Mouse (Mus musculus) bone marrow macrophage, adult 2 months (primary cell): ENCODE measurements at regions not wholly inside any gene's neighbourhood (a gene's known extent, or its start where the extent isn't known, plus 50 kb on each side); places are given as distances from the start of the nearest gene placed in this dataset.

ENCODE experiments used
- H3K27ac ChIP-seq: 2 replicates; pipeline ENCODE4 v1.5.1; 2012; ENCODE audit warnings: low read depth, low read length; ENCODE audit not compliant: insufficient read depth
- H3K4me1 ChIP-seq: 2 replicates; pipeline ENCODE4 v1.6.1; 2012; ENCODE audit warnings: low read length; ENCODE audit not compliant: control insufficient read depth, insufficient read depth
- H3K4me3 ChIP-seq: 2 replicates; pipeline ENCODE4 v1.5.1; 2012; ENCODE audit warnings: mild to moderate bottlenecking, low read length, moderate library complexity; ENCODE audit not compliant: insufficient read depth
- CTCF ChIP-seq: IDR thresholded peaks from 2 replicates; pipeline ENCODE4 v1.5.1; 2012; ENCODE audit warnings: low read depth, mild to moderate bottlenecking, low read length, moderate library complexity
- POLR2A ChIP-seq: IDR thresholded peaks from 2 replicates; pipeline ENCODE4 v1.6.1; 2012; ENCODE audit warnings: mild to moderate bottlenecking, low read depth, low read length, borderline replicate concordance

- H3K27ac ChIP-seq, result no peak overlapping the region
- H3K4me3 ChIP-seq, result no peak overlapping the region
- peaks cover 4% of the 10 kb centered on the region; the same call in 1 of the 2 replicates for H3K4me1 ChIP-seq
- no peak for TF ChIP-seq CTCF
- no peak for TF ChIP-seq POLR2A
Observed at GRCm38 (mm10) chr13:102380667-102381066, 312.7 kb upstream of the Cd180 start.

- Histone ChIP-seq H3K4me1 (peaks cover 3% of the 10 kb centered on the region; the same call in 1 of the 2 replicates), H3K27ac (no peak overlapping the region), H3K4me3 (no peak overlapping the region)
- no peak for TF ChIP-seq POLR2A
- TF ChIP-seq CTCF, result no peak
Observed at GRCm38 (mm10) chr13:102391911-102392310, 301.4 kb upstream of the Cd180 start.

GRCm38 (mm10) chr13:102392868-102393661, 300.3 kb upstream of the Cd180 start:
- Histone ChIP-seq H3K27ac (no peak overlapping the region), H3K4me3 (no peak overlapping the region), H3K4me1 (peaks cover 5% of the 10 kb centered on the region)
- TF ChIP-seq POLR2A (no peak), CTCF (no peak)

- TF ChIP-seq CTCF (no peak), POLR2A (no peak)
- Histone ChIP-seq H3K4me3 (no peak overlapping the region), H3K4me1 (peaks cover 8% of the 10 kb centered on the region), H3K27ac (no peak overlapping the region)
Observed at GRCm38 (mm10) chr13:102393662-102393970, 299.7 kb upstream of the Cd180 start.

GRCm38 (mm10) chr13:102394057-102394456, 299.3 kb upstream of the Cd180 start:
- no peak for TF ChIP-seq POLR2A
- Histone ChIP-seq H3K27ac (no peak overlapping the region), H3K4me1 (peaks cover 8% of the 10 kb centered on the region), H3K4me3 (no peak overlapping the region)

- peaks cover 8% of the 10 kb centered on the region for H3K4me1 ChIP-seq
- no peak for TF ChIP-seq CTCF
- no peak for TF ChIP-seq POLR2A
- H3K27ac ChIP-seq, result no peak overlapping the region
- H3K4me3 ChIP-seq, result no peak overlapping the region
Observed at GRCm38 (mm10) chr13:102397411-102397810, 295.9 kb upstream of the Cd180 start.

- Histone ChIP-seq H3K4me1 (no peaks in the 10 kb centered on the region), H3K27ac (no peak overlapping the region), H3K4me3 (no peak overlapping the region)
- no peak for TF ChIP-seq POLR2A
- TF ChIP-seq CTCF, result no peak
Observed at GRCm38 (mm10) chr13:102411840-102412239, 281.5 kb upstream of the Cd180 start.

GRCm38 (mm10) chr13:102434372-102434954, 258.9 kb upstream of the Cd180 start:
- H3K4me1 ChIP-seq, result no peaks in the 10 kb centered on the region
- no peak overlapping the region for H3K4me3 ChIP-seq
- no peak overlapping the region for H3K27ac ChIP-seq
- TF ChIP-seq POLR2A (no peak), CTCF (no peak)

- no peak overlapping the region for H3K27ac ChIP-seq
- no peaks in the 10 kb centered on the region for H3K4me1 ChIP-seq
- no peak for TF ChIP-seq POLR2A
- TF ChIP-seq CTCF, result no peak
- no peak overlapping the region for H3K4me3 ChIP-seq
Observed at GRCm38 (mm10) chr13:102442676-102443075, 250.7 kb upstream of the Cd180 start.

GRCm38 (mm10) chr13:102447310-102447709, 246.0 kb upstream of the Cd180 start:
- no peak overlapping the region for H3K27ac ChIP-seq
- H3K4me1 ChIP-seq, result no peaks in the 10 kb centered on the region
- TF ChIP-seq CTCF (no peak), POLR2A (no peak)
- no peak overlapping the region for H3K4me3 ChIP-seq
